Mouse (Mus musculus): ENCODE measurements around the gene Acap3. TPM values are rescaled to one million over a fixed set of nuclear protein-coding genes. Genes with fewer than 3 reads are reported as not detected.

Gene Acap3
- polyA plus RNA-seq (2015; fragmentation: Nextera tagmentation; extraction: Ambion mirVana) = 51.0 and 56.7 TPM in 2 replicates

DNA sequence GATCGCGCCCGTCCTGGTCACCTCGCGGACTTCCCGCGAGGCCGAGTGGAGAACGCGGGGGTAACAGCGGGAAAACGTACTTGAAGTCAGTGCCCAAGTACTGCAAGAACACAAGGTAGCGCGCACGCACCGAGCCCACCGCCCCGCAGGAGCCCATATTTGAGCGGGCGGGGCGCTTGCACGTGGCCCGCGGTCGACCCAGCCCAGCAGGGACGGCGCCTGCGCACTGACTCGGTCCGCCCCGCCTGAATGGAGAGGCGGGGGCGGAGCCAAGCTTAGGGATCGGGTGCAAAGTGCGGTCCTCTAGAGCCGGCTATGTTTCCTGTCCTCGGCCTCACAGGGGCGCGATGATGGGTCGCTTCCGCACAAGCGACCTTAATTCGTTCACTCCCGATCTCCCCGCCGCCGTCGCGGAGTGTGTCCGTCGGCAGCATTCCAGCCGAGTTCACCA, at the start of gene Acap3, which contains the start of gene Pusl1:
TSS of gene Acap3 (plus strand) at position 272 of the 451 bp plus-strand sequence.
TSS of gene Pusl1 (minus strand) at position 231 of the 451 bp plus-strand sequence.
- peak; percentile 90 for ATAC-seq
- Histone ChIP-seq H3K9me3 (replicated peaks) (no peaks in the 10 kb centered on the region), H3K4me3 (peak within 1 kb of the TSS; percentile 96), H3K4me2 (peak within 1 kb of the TSS; percentile 99), H3K4me1 (peaks cover 54% of the 10 kb centered on the region), H3K36me3 (ENCODE audit: poor library complexity, severe bottlenecking) (peaks cover 44% of the 10 kb centered on the region), H3K9ac (peak within 1 kb of the TSS; percentile 94), H3K27ac (peak within 1 kb of the TSS; percentile 99), H3K27me3 (no peaks in the 10 kb centered on the region)
- under 1% methylated on average over 52 of the region's 52 CpGs for WGBS

DNA sequence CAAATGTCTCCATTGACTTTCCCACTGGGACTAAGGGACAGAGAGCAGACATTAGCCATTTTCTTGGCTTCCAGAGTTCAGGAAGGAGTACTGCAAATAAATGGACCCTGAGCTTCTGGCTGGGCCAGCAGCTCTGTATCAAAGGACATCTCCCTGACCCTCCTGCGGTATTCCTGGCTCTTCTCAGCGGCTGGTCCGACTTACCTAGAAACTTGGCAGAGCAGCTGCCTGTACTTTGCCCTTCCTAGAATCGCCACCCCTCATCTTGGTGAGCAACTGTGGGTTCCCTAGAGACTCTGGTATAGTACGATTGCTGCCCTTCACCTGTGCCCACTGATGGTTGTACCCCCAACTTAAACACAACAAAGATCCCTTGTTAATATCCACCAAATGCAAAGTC, 48.4 kb upstream of the Acap3 start:
- H3K36me3 ChIP-seq (ENCODE audit: poor library complexity, severe bottlenecking) = no peaks in the 10 kb centered on the region
- peaks cover 15% of the 10 kb centered on the region for H3K27me3 ChIP-seq
- H3K4me3 ChIP-seq = no peak overlapping the region
- no peak overlapping the region for H3K27ac ChIP-seq
- H3K4me2 ChIP-seq = no peak overlapping the region
- no peak overlapping the region for H3K9ac ChIP-seq
- no peaks in the 10 kb centered on the region for H3K9me3 ChIP-seq (replicated peaks)
- peaks cover 37% of the 10 kb centered on the region for H3K4me1 ChIP-seq
- 93% methylated on average over 5 of the region's 5 CpGs for WGBS
- ATAC-seq = no peak

DNA sequence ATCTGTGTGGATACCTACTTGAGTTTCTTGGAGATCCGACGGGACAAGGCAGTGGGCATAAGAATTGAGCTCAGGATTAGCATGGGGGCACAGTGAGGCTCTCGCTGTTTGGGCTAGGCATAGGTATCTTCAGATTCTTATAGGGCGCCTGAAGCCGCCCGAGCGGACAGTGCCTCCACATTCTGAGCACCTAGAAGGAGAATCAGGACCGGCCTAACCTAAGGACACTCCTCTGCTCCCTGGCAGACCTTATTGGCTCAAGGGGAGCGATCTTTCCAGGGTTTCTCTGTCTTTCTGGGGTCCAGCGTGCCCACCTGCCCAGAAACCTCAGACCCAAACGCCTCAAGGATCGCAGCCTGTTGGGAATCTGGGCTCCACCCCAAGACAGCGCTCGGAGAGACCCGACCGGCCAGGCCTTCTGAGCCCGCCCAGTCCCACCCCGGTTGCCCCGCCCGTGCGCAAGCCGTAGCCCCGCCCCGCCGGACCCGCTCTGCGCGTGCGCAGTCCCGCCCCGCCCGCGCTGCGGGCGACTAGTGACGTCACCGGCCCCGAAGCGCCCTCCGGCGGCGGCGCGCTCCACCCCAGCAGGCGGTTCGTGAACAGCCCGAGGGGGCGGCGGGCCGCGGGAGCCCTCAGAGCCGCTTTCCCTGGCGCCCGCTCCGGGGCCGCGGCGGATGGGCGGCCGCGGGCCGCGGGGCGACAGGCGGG, 44.6 kb upstream of the Acap3 start, which contains the start of gene Dvl1:
TSS of gene Dvl1 (plus strand) at position 532 of the 708 bp plus-strand sequence.
- Histone ChIP-seq H3K4me2 (peak within 1 kb of the TSS; percentile 96), H3K27me3 (0 out of 2 replicates have a peak, but pooled peaks cover 3% of the 10 kb centered on the region), H3K36me3 (ENCODE audit: poor library complexity, severe bottlenecking) (no peaks in the 10 kb centered on the region), H3K4me1 (peaks cover 42% of the 10 kb centered on the region), H3K4me3 (peak within 1 kb of the TSS; percentile 93), H3K27ac (peak within 1 kb of the TSS; percentile 54), H3K9ac (peak within 1 kb of the TSS; percentile 94), H3K9me3 (replicated peaks) (no peaks in the 10 kb centered on the region)
- ATAC-seq = peak; percentile 90
- 3% methylated on average over 48 of the region's 65 CpGs for WGBS

DNA sequence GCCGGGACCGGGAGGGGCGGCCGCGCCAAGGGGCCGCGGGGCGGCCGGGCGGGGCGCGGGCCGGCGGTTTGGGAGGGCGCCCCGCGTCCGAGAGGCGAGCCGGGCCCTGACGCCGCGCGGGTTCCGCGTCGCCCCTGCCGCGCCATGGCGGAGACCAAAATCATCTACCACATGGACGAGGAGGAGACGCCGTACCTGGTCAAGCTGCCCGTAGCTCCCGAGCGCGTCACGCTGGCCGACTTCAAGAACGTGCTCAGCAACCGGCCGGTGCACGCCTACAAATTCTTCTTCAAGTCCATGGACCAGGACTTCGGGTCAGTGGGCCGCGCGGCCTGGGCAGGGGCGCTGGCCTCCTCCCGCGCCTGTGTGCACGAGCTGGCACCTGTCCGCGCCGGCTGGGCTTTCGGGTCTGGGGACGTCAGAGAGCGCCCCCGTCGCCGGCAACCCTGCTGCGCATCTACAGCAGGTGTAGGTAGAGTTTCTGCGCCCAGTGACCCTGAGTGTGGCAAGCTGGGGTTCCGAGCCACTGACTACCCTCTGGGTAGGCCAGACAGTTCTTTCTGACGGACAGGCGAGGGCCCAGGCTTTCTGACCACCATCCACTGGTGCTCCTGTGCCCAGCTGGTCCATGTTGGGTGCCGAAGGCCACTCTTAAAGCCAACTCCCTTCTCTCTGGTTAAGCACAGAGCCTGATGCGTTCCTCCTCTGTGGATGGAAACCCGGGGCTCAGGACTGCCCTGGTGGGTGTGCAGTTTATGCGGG, 43.9 kb upstream of the Acap3 start:
- peak overlapping the region; percentile 94 for H3K9ac ChIP-seq
- H3K4me2 ChIP-seq = peak overlapping the region; percentile 96
- peak overlapping the region; percentile 93 for H3K4me3 ChIP-seq
- H3K4me1 ChIP-seq = peaks cover 46% of the 10 kb centered on the region
- no peaks in the 10 kb centered on the region for H3K27me3 ChIP-seq
- peak overlapping the region; percentile 40 for H3K27ac ChIP-seq
- H3K9me3 ChIP-seq (replicated peaks) = no peaks in the 10 kb centered on the region
- no peaks in the 10 kb centered on the region for H3K36me3 ChIP-seq (ENCODE audit: poor library complexity, severe bottlenecking)
- peak; percentile 16 for ATAC-seq
- WGBS = 1% methylated on average over 68 of the region's 69 CpGs

DNA sequence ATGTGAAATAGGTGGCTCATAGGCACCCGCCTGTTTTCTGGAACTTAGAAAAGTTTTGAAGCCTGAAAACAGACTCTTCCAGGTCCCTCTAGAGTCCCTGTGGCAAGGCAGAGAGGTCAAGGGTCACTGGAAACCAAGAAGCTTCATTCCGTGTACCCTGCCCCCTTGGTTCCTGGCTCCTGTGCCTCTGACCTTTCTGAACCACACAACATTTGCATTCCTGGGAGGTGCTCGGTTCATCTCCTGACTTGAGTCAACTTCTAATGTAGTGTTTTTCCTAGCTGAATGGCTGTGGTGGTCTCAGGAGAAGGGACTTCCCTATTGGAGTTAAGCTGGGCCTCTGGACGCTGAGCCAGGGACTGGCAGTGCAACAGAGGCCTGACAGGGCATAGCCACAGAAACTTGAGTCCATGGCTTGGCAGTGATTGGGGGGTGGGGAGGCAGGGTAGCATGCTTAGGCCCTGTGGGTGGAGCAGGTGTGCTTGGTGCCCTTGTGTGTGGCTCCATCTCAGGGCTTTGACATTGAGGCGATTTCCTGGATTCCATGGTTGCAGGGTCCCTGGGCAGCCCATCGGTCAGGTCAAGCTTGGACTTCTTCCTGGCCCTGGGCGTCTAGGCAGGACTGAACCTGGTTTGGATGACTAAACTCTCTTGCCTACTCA, 43.1 kb upstream of the Acap3 start:
- WGBS = 65% methylated on average over 7 of the region's 7 CpGs

DNA sequence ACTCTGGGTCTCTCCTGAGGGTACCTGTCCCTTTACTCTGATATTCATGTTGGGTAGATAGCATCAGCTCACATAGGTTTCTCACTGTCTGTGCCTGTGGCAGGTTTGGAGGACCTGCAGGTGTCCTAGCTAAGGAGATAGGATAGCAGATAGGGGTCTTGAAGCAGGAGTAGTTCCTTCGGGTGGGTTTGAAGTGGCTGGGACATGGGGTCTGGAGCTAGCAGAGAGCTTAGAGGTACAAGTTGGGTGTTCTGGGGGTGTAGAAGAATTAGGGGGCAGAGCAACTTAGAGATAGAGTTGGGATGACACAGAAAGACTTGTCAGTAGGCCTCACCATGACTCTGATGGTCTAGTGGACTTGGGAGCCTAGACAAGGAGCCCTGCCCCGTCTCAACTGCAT, 42.2 kb upstream of the Acap3 start:
- Histone ChIP-seq H3K36me3 (ENCODE audit: poor library complexity, severe bottlenecking) (peaks cover 14% of the 10 kb centered on the region), H3K9ac (peak overlapping the region; percentile 94), H3K9me3 (replicated peaks) (no peaks in the 10 kb centered on the region), H3K4me1 (peaks cover 46% of the 10 kb centered on the region), H3K4me2 (peak overlapping the region; percentile 96), H3K27ac (no peak overlapping the region), H3K4me3 (0 out of 2 replicates have a peak overlapping the region, but pooled peaks have one; percentile 93), H3K27me3 (no peaks in the 10 kb centered on the region)
- no peak for ATAC-seq
- WGBS = 88% methylated on average over 2 of the region's 2 CpGs

More for the DNA sequence above, 43.1 kb upstream of the Acap3 start:
- H3K4me3 ChIP-seq = peak overlapping the region; percentile 93
- H3K9me3 ChIP-seq (replicated peaks) = no peaks in the 10 kb centered on the region
- H3K4me1 ChIP-seq = peaks cover 46% of the 10 kb centered on the region
- no peak for ATAC-seq
- no peak overlapping the region for H3K27ac ChIP-seq
- H3K36me3 ChIP-seq (ENCODE audit: poor library complexity, severe bottlenecking) = peaks cover 5% of the 10 kb centered on the region; the same call in 1 of the 2 replicates
- no peaks in the 10 kb centered on the region for H3K27me3 ChIP-seq
- H3K4me2 ChIP-seq = peak overlapping the region; percentile 96
- peak overlapping the region; percentile 94 for H3K9ac ChIP-seq

DNA sequence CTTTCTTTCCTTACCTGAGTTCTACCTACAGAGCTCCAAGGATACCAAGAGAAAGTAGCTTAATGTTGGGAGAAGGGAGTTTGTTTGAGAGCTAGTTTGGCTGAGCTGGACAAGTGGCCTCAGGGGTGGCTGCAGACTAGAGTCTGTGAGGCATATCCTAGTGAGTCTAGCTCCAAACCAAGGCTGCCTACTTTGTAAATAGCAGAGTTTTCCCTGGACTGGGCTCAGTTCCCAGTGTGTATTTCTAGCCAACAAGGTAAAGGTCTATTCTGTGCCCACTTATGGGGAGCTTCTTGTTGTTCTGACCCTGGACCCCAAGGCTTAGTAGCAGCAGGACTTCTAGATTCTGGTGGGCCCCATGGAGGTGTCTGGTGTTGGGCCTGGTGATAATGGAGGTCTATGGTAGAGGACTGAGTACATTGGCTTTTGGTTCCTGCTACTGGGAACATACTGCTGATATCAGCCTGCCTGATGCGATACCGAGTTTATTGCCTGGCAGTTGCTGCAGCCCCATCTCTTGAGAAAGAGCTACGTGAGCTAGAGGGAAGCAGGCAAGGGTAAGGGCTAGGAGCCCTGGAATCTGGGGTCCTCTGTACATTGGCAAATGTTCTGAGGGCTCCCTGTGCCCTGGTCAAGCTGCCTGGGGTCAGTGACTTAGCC, 41.7 kb upstream of the Acap3 start:
- Histone ChIP-seq H3K27ac (no peak overlapping the region), H3K4me3 (no peak overlapping the region), H3K36me3 (ENCODE audit: poor library complexity, severe bottlenecking) (peaks cover 19% of the 10 kb centered on the region), H3K9me3 (replicated peaks) (no peaks in the 10 kb centered on the region), H3K9ac (peak overlapping the region; percentile 94; the same call in 1 of the 2 replicates), H3K4me1 (peaks cover 46% of the 10 kb centered on the region), H3K4me2 (peak overlapping the region; percentile 96; the same call in 1 of the 2 replicates), H3K27me3 (no peaks in the 10 kb centered on the region)
- ATAC-seq = no peak
- 86% methylated on average over 3 of the region's 3 CpGs for WGBS

DNA sequence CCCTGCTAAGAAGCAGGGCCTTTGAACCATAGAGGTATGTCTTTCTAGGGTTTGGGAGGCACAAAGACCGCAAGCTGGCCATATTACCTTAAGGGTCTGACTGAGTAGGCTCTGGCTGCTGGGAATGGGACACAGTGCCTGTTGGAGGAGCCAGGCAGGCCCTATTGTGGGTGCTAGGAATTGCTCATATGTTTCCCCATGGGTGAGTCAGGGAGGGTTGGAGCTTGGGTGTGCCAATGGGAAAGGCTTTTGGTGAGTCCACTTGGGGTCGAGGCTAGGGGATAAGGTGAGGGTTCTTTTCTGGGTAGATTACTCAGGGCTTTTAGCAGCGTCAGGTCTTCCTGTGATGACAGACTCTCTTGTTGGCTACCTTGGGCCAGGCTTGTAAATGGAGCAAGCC, 40.3 kb upstream of the Acap3 start:
- Histone ChIP-seq H3K4me3 (no peak overlapping the region), H3K4me1 (peaks cover 45% of the 10 kb centered on the region), H3K4me2 (no peak overlapping the region), H3K36me3 (ENCODE audit: poor library complexity, severe bottlenecking) (peaks cover 33% of the 10 kb centered on the region), H3K9me3 (replicated peaks) (no peaks in the 10 kb centered on the region), H3K27me3 (no peaks in the 10 kb centered on the region), H3K27ac (no peak overlapping the region), H3K9ac (no peak overlapping the region)
- WGBS = 90% methylated on average over 3 of the region's 3 CpGs
- ATAC-seq = no peak

DNA sequence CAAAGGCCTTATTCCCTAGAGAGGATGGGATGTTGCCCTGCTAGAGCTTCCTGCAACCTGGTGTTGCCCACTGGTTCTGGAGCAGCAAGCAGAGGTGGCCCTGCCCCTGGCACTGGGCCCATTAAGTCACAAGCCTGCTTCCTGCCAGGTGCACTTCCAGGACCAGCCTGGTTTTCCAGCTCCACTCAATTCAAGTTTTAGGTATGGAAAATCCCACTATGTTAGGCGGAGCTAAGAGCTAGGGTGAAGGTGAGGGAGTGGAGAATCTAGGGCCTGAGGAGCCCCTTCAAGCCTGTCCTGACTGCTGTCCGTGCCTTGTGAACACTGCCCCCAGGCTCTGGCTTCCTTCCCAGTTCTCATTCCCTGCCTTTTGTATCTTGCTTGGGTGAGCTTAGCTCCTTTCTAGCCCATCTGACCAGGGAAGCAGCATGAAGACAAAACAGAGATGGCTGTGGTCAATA, 39.6 kb upstream of the Acap3 start:
- ATAC-seq = no peak
- Histone ChIP-seq H3K27ac (no peak overlapping the region), H3K4me3 (no peak overlapping the region), H3K9ac (no peak overlapping the region), H3K36me3 (ENCODE audit: poor library complexity, severe bottlenecking) (peaks cover 39% of the 10 kb centered on the region), H3K27me3 (no peaks in the 10 kb centered on the region), H3K9me3 (replicated peaks) (no peaks in the 10 kb centered on the region), H3K4me2 (no peak overlapping the region), H3K4me1 (peaks cover 39% of the 10 kb centered on the region)
- WGBS = 66% methylated on average over 2 of the region's 2 CpGs

DNA sequence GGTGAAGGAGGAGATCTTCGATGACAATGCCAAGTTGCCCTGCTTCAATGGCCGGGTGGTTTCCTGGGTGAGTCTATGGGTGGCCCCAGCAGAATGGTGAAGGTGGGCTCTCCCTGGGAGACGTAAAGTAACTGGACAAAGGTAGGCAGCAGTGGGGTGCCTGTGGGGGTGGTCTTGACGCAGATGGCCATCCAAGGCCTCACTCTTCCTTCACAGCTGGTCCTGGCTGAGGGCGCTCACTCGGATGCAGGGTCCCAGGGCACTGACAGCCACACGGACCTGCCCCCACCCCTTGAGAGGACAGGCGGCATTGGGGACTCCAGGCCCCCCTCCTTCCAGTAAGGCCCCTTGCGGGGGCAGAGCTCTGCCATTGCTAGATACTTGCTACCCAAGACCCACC, 38.2 kb upstream of the Acap3 start:
- H3K27me3 ChIP-seq = no peaks in the 10 kb centered on the region
- H3K36me3 ChIP-seq (ENCODE audit: poor library complexity, severe bottlenecking) = peaks cover 54% of the 10 kb centered on the region
- no peaks in the 10 kb centered on the region for H3K9me3 ChIP-seq (replicated peaks)
- no peak overlapping the region for H3K4me3 ChIP-seq
- no peak for ATAC-seq
- 92% methylated on average over 9 of the region's 9 CpGs for WGBS
- peaks cover 32% of the 10 kb centered on the region for H3K4me1 ChIP-seq
- no peak overlapping the region for H3K9ac ChIP-seq
- no peak overlapping the region for H3K27ac ChIP-seq
- no peak overlapping the region for H3K4me2 ChIP-seq

DNA sequence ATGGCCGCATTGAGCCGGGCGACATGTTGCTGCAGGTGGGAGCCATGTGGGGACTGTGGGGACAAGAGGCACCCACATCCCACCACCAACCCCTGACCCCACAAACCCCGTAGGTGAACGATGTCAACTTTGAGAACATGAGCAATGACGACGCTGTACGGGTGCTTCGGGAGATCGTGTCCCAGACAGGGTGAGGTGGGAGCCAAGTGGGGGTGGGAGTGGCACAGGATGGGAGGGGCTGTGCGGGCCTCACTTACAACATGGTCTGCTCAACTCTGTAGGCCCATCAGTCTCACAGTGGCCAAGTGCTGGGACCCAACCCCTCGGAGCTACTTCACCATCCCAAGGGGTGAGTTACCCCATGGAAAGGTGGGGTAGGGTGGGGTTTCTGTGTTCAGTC, 36.6 kb upstream of the Acap3 start:
- no peak overlapping the region for H3K27ac ChIP-seq
- 94% methylated on average over 12 of the region's 12 CpGs for WGBS
- H3K4me1 ChIP-seq = peaks cover 16% of the 10 kb centered on the region
- H3K36me3 ChIP-seq (ENCODE audit: poor library complexity, severe bottlenecking) = peaks cover 70% of the 10 kb centered on the region
- H3K9ac ChIP-seq = no peak overlapping the region
- H3K9me3 ChIP-seq (replicated peaks) = no peaks in the 10 kb centered on the region
- no peak for ATAC-seq
- no peak overlapping the region for H3K4me2 ChIP-seq
- no peaks in the 10 kb centered on the region for H3K27me3 ChIP-seq
- H3K4me3 ChIP-seq = no peak overlapping the region

Data from forebrain, embryonic 13.5 days (tissue).